In the genomic region with DNA sequence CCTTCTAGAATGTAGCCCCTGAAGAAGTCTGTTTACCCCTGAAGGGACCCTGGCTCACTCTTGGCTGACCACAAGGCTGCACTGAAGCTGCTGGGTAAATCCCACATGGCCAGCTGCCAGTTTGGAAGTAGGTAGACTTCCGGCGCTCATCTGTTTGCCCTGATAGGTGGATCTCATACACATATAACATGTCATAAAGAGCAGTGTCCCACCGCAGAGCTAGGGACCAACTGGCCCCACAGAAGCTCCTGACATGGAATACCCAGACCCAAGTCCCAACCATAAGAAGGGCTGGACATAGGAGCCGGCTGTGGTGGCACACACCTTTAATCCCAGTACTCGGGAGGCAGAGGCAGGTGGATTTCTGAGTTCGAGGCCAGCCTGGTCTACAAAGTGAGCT, we compare ENCODE assay signal across 31 mouse cellular contexts.
"Had no signal": no experiment of that assay in that cellular context is flagged by ENCODE, and none has a peak within 500 bp of the region (broad histone marks: within the 10 kb centered on the region; RNA-seq: fewer than 3 reads in every experiment).

No protein-coding gene starts in this region.

- H3K36me3 ChIP-seq: limb, embryonic 10.5 days; limb, embryonic 12.5 days; limb, embryonic 13.5 days; limb, embryonic 15.5 days; liver, embryonic 12.5 days; liver, embryonic 13.5 days; liver, embryonic 15.5 days; lung, embryonic 15.5 days; midbrain, embryonic 12.5 days; midbrain, embryonic 13.5 days; midbrain, embryonic 15.5 days; neural tube, embryonic 12.5 days had no signal

- H3K27me3 ChIP-seq: limb, embryonic 12.5 days; limb, embryonic 13.5 days; limb, embryonic 15.5 days; liver, embryonic 12.5 days; liver, embryonic 13.5 days; liver, embryonic 15.5 days; lung, embryonic 15.5 days; megakaryocyte, embryonic 14.5 days; midbrain, embryonic 12.5 days; midbrain, embryonic 13.5 days; midbrain, embryonic 15.5 days; neural tube, embryonic 12.5 days had no signal

- ATAC-seq: liver, embryonic 12.5 days; liver, postnatal 0 days; lung, postnatal 0 days; midbrain, embryonic 13.5 days; midbrain, embryonic 15.5 days; midbrain, embryonic 16.5 days had no signal

- H3K27ac ChIP-seq: limb, embryonic 10.5 days; limb, embryonic 12.5 days; limb, embryonic 13.5 days; limb, embryonic 15.5 days; liver, embryonic 12.5 days; liver, embryonic 13.5 days; liver, embryonic 14.5 days; liver, embryonic 15.5 days; lung, embryonic 15.5 days; macrophage; midbrain, embryonic 12.5 days; midbrain, embryonic 13.5 days; midbrain, embryonic 15.5 days; neural tube, embryonic 12.5 days had no signal

- H3K4me1 ChIP-seq: limb, embryonic 10.5 days; limb, embryonic 12.5 days; limb, embryonic 13.5 days; limb, embryonic 15.5 days; liver, embryonic 12.5 days; liver, embryonic 13.5 days; liver, embryonic 15.5 days; lung, embryonic 15.5 days; megakaryocyte, embryonic 14.5 days; midbrain, embryonic 12.5 days; midbrain, embryonic 13.5 days; midbrain, embryonic 15.5 days; neural tube, embryonic 12.5 days had no signal

- H3K4me3 ChIP-seq: limb, embryonic 10.5 days; limb, embryonic 12.5 days; limb, embryonic 13.5 days; limb, embryonic 15.5 days; liver, embryonic 12.5 days; liver, embryonic 13.5 days; liver, embryonic 15.5 days; lung, embryonic 15.5 days; megakaryocyte, embryonic 14.5 days; midbrain, embryonic 12.5 days; midbrain, embryonic 13.5 days; midbrain, embryonic 15.5 days; myocyte; neural tube, embryonic 12.5 days had no signal

- H3K9me3 ChIP-seq: limb, embryonic 10.5 days; limb, embryonic 13.5 days; limb, embryonic 15.5 days; liver, embryonic 12.5 days; liver, embryonic 13.5 days; liver, embryonic 15.5 days; lung, embryonic 15.5 days; midbrain, embryonic 12.5 days; midbrain, embryonic 13.5 days; midbrain, embryonic 15.5 days; neural tube, embryonic 12.5 days had no signal

- H3K4me2 ChIP-seq: limb, embryonic 12.5 days; limb, embryonic 13.5 days; limb, embryonic 15.5 days; liver, embryonic 11.5 days; liver, embryonic 12.5 days; liver, embryonic 13.5 days; liver, embryonic 15.5 days; lung, embryonic 14.5 days; lung, embryonic 15.5 days; midbrain, embryonic 11.5 days; midbrain, embryonic 12.5 days; midbrain, embryonic 13.5 days; midbrain, embryonic 15.5 days; neural tube, embryonic 12.5 days had no signal

- DNase-seq: left cerebral cortex, postnatal 4 days; liver; liver, embryonic 13.5 days; liver, postnatal 0 days; lung, adult 18-20 months; lung, adult 2 months; lung, embryonic 14.5 days; lung, postnatal 10 days; lung, postnatal 14 days; lung, postnatal 36 days; lung, postnatal 4 days; midbrain, embryonic 14.5 days had no signal

- H3K9ac ChIP-seq: limb, embryonic 12.5 days; limb, embryonic 13.5 days; limb, embryonic 15.5 days; liver, embryonic 12.5 days; liver, embryonic 13.5 days; liver, embryonic 14.5 days; liver, embryonic 15.5 days; liver, postnatal 0 days; lung, embryonic 14.5 days; lung, embryonic 15.5 days; midbrain, embryonic 12.5 days; midbrain, embryonic 13.5 days; midbrain, embryonic 15.5 days; neural tube, embryonic 12.5 days had no signal
